Mouse (Mus musculus): ENCODE results near the gene Nfatc2. TPM values are rescaled to one million over a fixed set of nuclear protein-coding genes. Genes with fewer than 3 reads are reported as not detected.
A peak's percentile ranks its signal among the peaks of the same experiment; 100 is the strongest.

Gene Nfatc2
- 10 to 100 TPM; 18.3 to 18.6 TPM for total RNA-seq (2021)
- long read RNA-seq, transcript Nfatc2-203 (7 exons, 2,727 nt), result minor isoform, 5 of 16 reads
- long read RNA-seq, transcript Nfatc2-205 (7 exons, 2,369 nt), result major isoform, 6 of 16 reads
- long read RNA-seq, partial matches to known transcripts, result 4 of 16 reads
- long read RNA-seq, other reads (novel, unspliced or antisense), result 1 of 16 reads

GRCm38 (mm10) chr2:168601491-168602386 is at the start of gene Nfatc2:
Gene Nfatc2, minus strand, starts transcription at chr2:168601657.
- peak; percentile 57 to 76 for DNase-seq (ENCODE audit: low spot score in 2 of 2)

DNA sequence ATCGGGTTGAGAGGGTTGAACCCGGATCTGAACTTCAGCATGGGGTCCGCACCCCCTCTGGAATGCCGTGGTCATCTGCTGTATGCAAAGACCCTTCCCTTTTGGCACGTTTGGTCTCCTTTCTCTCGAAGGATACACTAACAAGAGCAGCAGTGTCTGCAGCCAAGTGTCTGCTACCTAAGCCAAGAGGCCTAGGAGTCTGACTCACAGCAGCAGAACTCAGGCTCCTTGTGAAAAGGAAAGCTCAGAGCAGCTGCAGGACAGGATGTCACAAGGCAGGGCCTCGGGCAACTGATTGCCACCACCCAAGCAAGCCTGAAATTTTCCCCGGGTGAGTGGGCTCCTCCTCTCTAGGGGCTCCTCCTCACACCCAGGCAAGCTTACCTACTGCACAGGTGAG is 46.7 kb upstream of the Nfatc2 start:
- no peak for DNase-seq (ENCODE audit: low spot score in 2 of 2)

GRCm38 (mm10) chr2:168644855-168645254 is 43.4 kb upstream of the Nfatc2 start:
- DNase-seq (ENCODE audit: low spot score in 2 of 2), result no peak

DNA sequence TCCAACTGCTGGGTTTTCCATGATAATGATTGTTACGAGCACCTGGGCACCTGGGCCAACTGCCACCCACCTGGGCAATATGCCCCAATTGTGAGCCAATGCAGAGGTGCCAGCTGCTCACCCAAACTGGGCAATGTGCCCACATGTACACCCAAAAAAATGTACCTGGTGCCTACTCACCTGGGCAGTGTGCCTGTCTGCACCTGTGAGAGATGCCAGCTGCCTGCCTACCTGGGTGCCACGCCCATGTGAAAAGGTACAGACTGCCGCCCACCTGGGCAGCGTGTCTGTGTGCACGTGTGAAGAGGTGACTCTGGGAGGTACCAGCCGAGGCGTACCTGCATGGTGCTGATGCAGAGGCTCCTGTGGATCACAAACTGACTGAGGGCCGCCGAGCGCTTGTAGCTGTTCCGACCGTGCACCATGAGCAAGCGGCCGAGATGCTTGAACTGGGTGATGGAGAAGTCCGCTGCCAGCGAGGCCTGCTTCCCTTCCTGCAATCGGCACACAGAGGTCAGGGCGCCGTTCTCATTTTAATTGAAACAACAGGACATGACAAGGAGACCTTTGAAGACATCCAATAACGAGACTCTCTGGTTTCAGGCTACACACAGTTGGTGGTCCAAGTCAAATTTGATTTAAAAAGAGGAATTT is 42.2 kb upstream of the Nfatc2 start:
- no peak for DNase-seq (ENCODE audit: low spot score in 2 of 2)

DNA sequence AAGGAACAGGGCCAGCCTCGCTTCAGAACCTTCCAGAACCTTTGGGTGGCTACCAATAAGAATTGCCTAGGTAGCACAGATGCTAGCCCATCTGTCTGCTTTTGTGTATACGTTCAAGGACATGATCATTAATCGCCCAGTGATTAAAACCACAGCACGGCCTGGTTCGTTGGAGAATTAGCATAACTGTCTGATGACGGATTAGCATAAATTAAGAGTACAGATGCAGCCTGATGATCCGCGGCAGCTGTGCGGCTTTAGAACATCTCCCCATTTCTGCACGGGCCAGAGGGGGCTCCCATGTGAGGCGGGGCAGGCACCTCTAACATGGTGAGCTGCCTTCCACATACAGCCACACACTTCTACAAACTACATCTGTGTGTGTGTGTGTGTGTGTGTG is 40.7 kb upstream of the Nfatc2 start:
- DNase-seq (ENCODE audit: low spot score in 2 of 2), result no peak

- no peak for DNase-seq (ENCODE audit: low spot score in 2 of 2)
These were observed 39.0 kb upstream of the Nfatc2 start for GRCm38 (mm10) chr2:168640460-168640859.

GRCm38 (mm10) chr2:168634881-168635280 is 33.4 kb upstream of the Nfatc2 start:
- no peak for DNase-seq (ENCODE audit: low spot score in 2 of 2)

- no peak for DNase-seq (ENCODE audit: low spot score in 2 of 2)
These were observed 31.9 kb upstream of the Nfatc2 start for GRCm38 (mm10) chr2:168633301-168633816.

DNA sequence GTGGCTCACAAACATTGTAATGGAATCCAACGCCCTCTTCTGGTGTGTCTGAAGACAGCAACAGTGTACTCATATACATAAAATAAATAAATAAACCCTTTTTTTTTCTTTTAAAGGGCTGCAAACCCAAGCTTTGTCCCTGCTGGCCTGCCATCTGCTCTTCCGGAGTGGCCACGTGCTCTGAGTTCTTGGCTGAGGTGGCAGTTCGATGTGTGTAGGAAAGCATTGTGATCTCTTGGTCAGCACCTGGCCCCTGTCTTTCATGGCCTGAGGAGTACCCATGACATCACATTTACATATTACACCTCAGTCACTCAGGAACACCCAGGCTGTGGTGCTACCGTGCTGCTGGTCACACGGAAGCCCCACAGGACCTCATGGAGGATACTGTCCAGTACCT is 31.1 kb upstream of the Nfatc2 start:
- no peak for DNase-seq (ENCODE audit: low spot score in 2 of 2)

- DNase-seq (ENCODE audit: low spot score in 2 of 2), result peak; percentile 39 to 82
These were observed 27.3 kb upstream of the Nfatc2 start for GRCm38 (mm10) chr2:168628787-168629186.

DNA sequence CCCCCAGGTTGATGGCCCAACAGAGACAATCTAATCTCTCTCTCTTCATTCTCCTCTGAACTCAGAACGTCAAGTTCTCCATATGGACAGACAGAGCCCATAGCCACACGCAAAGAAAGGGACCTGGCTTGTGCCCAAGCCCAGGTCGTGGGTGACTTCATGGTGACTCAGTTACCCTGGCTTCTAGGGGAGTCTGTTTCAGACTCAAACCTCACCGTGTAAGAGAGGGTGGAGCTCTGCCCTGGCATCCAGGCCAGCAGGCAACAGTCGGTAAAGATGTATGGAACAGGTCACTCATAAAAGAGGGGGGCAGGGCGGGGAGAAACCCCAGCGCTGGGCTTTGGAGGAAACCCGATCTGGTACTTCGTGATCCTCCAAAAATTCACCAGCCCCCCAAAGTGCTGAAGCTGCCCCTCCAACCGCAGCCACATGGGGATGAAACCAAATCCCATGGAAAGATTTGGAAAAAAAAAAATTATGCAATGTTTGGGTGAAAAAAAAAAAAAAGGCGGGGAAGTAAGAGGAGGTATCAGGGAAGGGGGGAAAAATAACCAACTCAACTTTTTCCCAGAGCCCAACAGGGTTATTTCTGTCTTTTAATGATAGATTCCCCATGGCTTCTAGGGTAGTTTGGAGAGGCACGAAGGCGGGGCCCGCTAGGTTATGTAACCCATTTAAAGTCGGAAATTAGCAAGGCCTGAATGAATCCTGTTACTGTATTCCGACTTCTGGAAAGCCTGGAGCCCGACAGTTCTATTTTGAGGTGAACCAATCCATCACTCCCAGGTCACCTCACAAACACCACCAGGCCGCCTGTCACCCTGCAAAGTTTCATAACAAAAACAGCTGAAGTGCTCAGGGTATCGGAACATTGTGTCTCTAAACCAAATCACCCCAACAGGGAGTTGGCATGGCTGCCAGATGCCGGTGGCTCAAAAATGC is 26.6 kb upstream of the Nfatc2 start:
- no peak for DNase-seq (ENCODE audit: low spot score in 2 of 2)

DNA sequence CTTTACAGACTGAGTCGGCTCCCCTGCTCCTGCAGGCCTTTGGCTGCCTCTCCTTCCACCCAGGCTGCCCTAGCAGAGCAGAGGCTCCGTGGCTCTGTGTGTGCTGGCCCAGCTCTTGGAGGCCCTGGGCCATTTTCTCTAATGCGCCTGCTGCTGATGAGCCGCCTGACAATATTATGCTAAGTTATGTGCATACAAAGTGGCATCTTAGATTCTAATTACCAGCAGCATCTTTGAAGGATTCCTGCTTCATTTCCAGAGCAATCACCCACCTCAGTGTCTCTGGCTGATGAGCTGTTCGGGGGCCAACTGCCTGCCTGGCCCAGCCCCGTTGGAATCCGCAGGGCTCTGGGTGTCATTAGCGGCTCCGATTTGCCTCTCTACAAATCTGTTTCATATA is 24.9 kb upstream of the Nfatc2 start:
- DNase-seq (ENCODE audit: low spot score in 2 of 2), result peak in 1 of 2 experiments; percentile 7

DNA sequence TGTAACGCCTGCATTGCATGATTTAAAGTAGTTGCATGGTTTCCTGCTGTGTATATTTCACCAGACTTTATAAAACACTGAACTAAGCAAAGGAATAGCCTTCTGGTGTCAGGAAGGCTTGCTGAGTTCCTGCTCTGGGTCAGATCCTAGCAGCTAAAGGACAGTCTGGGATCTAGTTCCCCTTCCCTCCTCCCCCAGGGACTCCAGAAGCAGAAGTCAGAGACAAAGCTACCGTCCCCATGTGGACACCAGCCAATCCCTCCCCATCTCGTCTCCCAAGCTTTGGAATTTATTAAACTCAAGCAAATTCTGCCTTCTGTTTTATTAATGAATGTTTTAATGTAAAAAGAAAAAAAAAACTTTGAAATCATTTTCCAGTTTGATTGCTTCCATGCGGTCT is 23.6 kb upstream of the Nfatc2 start:
- DNase-seq (ENCODE audit: low spot score in 2 of 2), result no peak

DNA sequence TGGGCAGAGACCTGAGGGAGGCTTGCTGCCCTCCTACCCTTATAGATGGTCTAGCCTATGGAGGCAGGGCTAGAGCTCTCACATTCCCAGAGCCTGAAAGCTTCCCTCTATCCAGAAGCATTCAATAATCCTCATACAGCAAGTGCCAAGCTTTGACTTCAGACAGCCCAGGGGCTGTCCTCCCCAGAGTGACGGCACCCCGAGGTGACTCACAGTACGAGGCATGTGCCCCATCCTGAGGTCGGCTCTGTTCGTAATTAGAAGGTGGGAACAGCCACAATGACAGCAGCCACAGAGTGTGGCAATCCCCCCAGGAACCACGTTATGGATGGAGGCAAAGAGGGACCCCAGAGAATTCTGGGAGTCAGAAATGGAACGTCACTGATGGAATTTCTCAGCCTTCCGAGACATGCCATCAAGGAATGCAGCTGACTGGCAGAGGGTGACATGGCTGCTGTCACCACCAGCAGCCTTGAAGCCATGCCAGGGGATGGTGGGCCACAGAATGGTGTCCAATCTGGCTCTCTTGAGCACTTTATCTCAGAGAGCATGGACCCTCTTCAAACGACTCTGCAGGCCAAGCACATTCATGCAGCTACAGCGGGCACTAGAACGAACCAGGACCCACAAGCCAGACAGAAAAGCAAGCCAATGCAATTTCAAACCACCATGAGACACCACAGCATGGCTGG is 19.8 kb upstream of the Nfatc2 start:
- no peak for DNase-seq (ENCODE audit: low spot score in 2 of 2)

DNA sequence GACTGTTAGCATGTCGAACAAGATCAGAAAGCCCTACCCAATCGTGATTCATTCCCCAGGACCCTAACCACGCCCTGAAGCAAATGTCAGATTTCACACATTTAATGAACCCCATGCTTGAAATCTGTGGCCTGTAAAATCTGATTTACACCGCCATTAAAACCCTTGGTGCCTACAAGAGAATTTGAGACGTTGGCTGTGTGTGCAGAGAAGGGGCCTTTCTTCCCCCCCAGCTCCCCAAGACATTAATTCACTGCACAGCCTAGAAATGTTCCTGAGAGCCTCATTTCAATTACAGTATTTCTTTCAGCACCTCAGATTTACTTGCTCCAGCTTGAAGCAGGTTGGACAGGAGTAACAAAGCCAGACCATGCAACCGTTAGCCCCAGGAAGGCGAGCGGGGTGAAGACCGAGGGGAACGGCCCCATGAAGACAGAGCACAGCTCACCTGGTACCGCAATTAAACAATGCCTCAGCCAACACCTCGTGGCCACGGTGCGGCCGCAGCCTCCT is 16.8 kb upstream of the Nfatc2 start:
- no peak for DNase-seq (ENCODE audit: low spot score in 2 of 2)

GRCm38 (mm10) chr2:168615160-168615559 is 13.7 kb upstream of the Nfatc2 start:
- DNase-seq (ENCODE audit: low spot score in 2 of 2), result no peak

- no peak for DNase-seq (ENCODE audit: low spot score in 2 of 2)
These were observed 12.9 kb upstream of the Nfatc2 start for GRCm38 (mm10) chr2:168614170-168614872.

GRCm38 (mm10) chr2:168613092-168613880 is 11.8 kb upstream of the Nfatc2 start:
- no peak for DNase-seq (ENCODE audit: low spot score in 2 of 2)

DNA sequence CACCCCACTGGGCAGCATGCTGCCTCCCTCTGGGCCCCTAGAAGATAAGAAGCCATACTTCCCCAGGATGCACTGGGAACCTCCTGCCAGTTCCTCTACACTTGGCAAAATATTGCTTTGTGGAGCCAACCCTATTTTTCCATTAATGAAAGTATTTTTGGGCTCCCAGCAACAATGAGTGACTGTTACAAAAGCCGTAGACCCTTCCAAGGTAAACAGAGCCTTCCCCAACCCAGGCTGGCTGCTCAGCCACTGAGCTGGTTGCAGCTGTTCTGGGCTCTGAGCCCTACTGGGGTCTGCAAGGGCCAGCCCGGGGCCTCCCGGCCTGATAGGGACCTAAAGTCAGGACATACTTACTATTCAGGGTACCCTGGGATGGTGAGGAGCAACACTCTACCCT is 9.5 kb upstream of the Nfatc2 start:
- no peak for DNase-seq (ENCODE audit: low spot score in 2 of 2)

Measured in layer of hippocampus, adult 18-20 months (tissue).